Mouse (Mus musculus): ENCODE measurements around the gene Tshz2. TPM values are rescaled to one million over a fixed set of nuclear protein-coding genes. Genes with fewer than 3 reads are reported as not detected.

Tshz2 gene
- total RNA-seq, 1 experiment from 2014 or later: not detected

- ATAC-seq (replicated peaks; ENCODE audit: insufficient number of reproducible peaks, low FRiP score, low TSS enrichment, poor library complexity, severe bottlenecking): no peak
Observed at GRCm38 (mm10) chr2:169902896-169903295, 270.1 kb downstream of the Tshz2 start.

GRCm38 (mm10) chr2:169906396-169906795 lies 273.6 kb downstream of the Tshz2 start:
- no peak for ATAC-seq (replicated peaks; ENCODE audit: insufficient number of reproducible peaks, low FRiP score, low TSS enrichment, poor library complexity, severe bottlenecking)

- no peak for ATAC-seq (replicated peaks; ENCODE audit: insufficient number of reproducible peaks, low FRiP score, low TSS enrichment, poor library complexity, severe bottlenecking)
Observed at GRCm38 (mm10) chr2:169907979-169908378, 275.2 kb downstream of the Tshz2 start.

- ATAC-seq (replicated peaks; ENCODE audit: insufficient number of reproducible peaks, low FRiP score, low TSS enrichment, poor library complexity, severe bottlenecking): no peak
Observed at GRCm38 (mm10) chr2:169910606-169911005, 277.8 kb downstream of the Tshz2 start.

- ATAC-seq (replicated peaks; ENCODE audit: insufficient number of reproducible peaks, low FRiP score, low TSS enrichment, poor library complexity, severe bottlenecking): no peak
Observed at GRCm38 (mm10) chr2:169912826-169913225, 280.0 kb downstream of the Tshz2 start.

- ATAC-seq (replicated peaks; ENCODE audit: insufficient number of reproducible peaks, low FRiP score, low TSS enrichment, poor library complexity, severe bottlenecking): no peak
Observed at GRCm38 (mm10) chr2:169914903-169915302, 282.1 kb downstream of the Tshz2 start.

GRCm38 (mm10) chr2:169915326-169915725 lies 282.5 kb downstream of the Tshz2 start:
- no peak for ATAC-seq (replicated peaks; ENCODE audit: insufficient number of reproducible peaks, low FRiP score, low TSS enrichment, poor library complexity, severe bottlenecking)

GRCm38 (mm10) chr2:169919111-169919695 lies 286.4 kb downstream of the Tshz2 start:
- no peak for ATAC-seq (replicated peaks; ENCODE audit: insufficient number of reproducible peaks, low FRiP score, low TSS enrichment, poor library complexity, severe bottlenecking)

GRCm38 (mm10) chr2:169924177-169924810 lies 291.5 kb downstream of the Tshz2 start:
- no peak for ATAC-seq (replicated peaks; ENCODE audit: insufficient number of reproducible peaks, low FRiP score, low TSS enrichment, poor library complexity, severe bottlenecking)

- ATAC-seq (replicated peaks; ENCODE audit: insufficient number of reproducible peaks, low FRiP score, low TSS enrichment, poor library complexity, severe bottlenecking): no peak
Observed at GRCm38 (mm10) chr2:169925466-169925865, 292.7 kb downstream of the Tshz2 start.

- no peak for ATAC-seq (replicated peaks; ENCODE audit: insufficient number of reproducible peaks, low FRiP score, low TSS enrichment, poor library complexity, severe bottlenecking)
Observed at GRCm38 (mm10) chr2:169926016-169926415, 293.2 kb downstream of the Tshz2 start.

GRCm38 (mm10) chr2:169927401-169927800 lies 294.6 kb downstream of the Tshz2 start:
- no peak for ATAC-seq (replicated peaks; ENCODE audit: insufficient number of reproducible peaks, low FRiP score, low TSS enrichment, poor library complexity, severe bottlenecking)

- ATAC-seq (replicated peaks; ENCODE audit: insufficient number of reproducible peaks, low FRiP score, low TSS enrichment, poor library complexity, severe bottlenecking): no peak
Observed at GRCm38 (mm10) chr2:169928447-169929120, 295.8 kb downstream of the Tshz2 start.

GRCm38 (mm10) chr2:169929540-169930497 lies 297.0 kb downstream of the Tshz2 start:
- no peak for ATAC-seq (replicated peaks; ENCODE audit: insufficient number of reproducible peaks, low FRiP score, low TSS enrichment, poor library complexity, severe bottlenecking)

- no peak for ATAC-seq (replicated peaks; ENCODE audit: insufficient number of reproducible peaks, low FRiP score, low TSS enrichment, poor library complexity, severe bottlenecking)
Observed at GRCm38 (mm10) chr2:169935642-169936041, 302.8 kb downstream of the Tshz2 start.

GRCm38 (mm10) chr2:169940297-169941142 lies 307.7 kb downstream of the Tshz2 start:
- no peak for ATAC-seq (replicated peaks; ENCODE audit: insufficient number of reproducible peaks, low FRiP score, low TSS enrichment, poor library complexity, severe bottlenecking)

- no peak for ATAC-seq (replicated peaks; ENCODE audit: insufficient number of reproducible peaks, low FRiP score, low TSS enrichment, poor library complexity, severe bottlenecking)
Observed at GRCm38 (mm10) chr2:169943727-169944126, 310.9 kb downstream of the Tshz2 start.

- ATAC-seq (replicated peaks; ENCODE audit: insufficient number of reproducible peaks, low FRiP score, low TSS enrichment, poor library complexity, severe bottlenecking): no peak
Observed at GRCm38 (mm10) chr2:169948139-169948538, 315.3 kb downstream of the Tshz2 start.

All from monocyte, adult 5-6 weeks (primary cell).